Mouse (Mus musculus) forebrain, embryonic 14.5 days (tissue): ENCODE measurements around the gene Mdh2. TPM values are rescaled to one million over a fixed set of nuclear protein-coding genes. Genes with fewer than 3 reads are reported as not detected.

Experiments used
- ATAC-seq: fragments of 200-750 bp; cut with Nextera tagmentation; 2 replicates; pipeline ENCODE4 v1.8.0; 2017; ENCODE audit warnings: mild to moderate bottlenecking, moderate library complexity
- DNase-seq: peaks from one replicate; pipeline ENCODE4 v3.0.0-alpha.2; 2015; ENCODE audit warnings: low spot score
- H3K27ac ChIP-seq: fragments of 300-500 bp; sonication (generic); 2 replicates; pipeline ENCODE4 v1.5.1; 2014; ENCODE audit warnings: low read depth, mild to moderate bottlenecking, control low read depth, low read length, moderate library complexity
- H3K27me3 ChIP-seq: fragments of 300-500 bp; sonication (generic); replicated peaks from 2 replicates; pipeline ENCODE4 v1.6.1; 2014; ENCODE audit warnings: low read length, control low read depth, mixed read lengths; ENCODE audit not compliant: control insufficient read depth, insufficient read depth
- H3K36me3 ChIP-seq: fragments of 300-500 bp; sonication (generic); 2 replicates; pipeline ENCODE4 v1.6.1; 2014; ENCODE audit warnings: low read length, control low read depth; ENCODE audit not compliant: control insufficient read depth, insufficient read depth
- H3K4me1 ChIP-seq: fragments of 300-500 bp; sonication (generic); 2 replicates; pipeline ENCODE4 v1.6.1; 2014; ENCODE audit warnings: antibody characterized with exemption, low read length, control low read depth; ENCODE audit not compliant: control insufficient read depth, insufficient read depth
- H3K4me2 ChIP-seq: fragments of 300-500 bp; sonication (generic); 2 replicates; pipeline ENCODE4 v1.6.1; 2014; ENCODE audit warnings: mild to moderate bottlenecking, control low read depth, low read length
- H3K4me3 ChIP-seq: fragments of 300-500 bp; sonication (generic); 2 replicates; pipeline ENCODE4 v1.5.1; 2014; ENCODE audit warnings: low read depth, low read length, control low read depth
- H3K9ac ChIP-seq: fragments of 300-500 bp; sonication (generic); 2 replicates; pipeline ENCODE4 v1.6.1; 2014; ENCODE audit warnings: mild to moderate bottlenecking, low read length, control low read depth, moderate library complexity
- H3K9me3 ChIP-seq: fragments of 300-500 bp; sonication (generic); replicated peaks from 2 replicates; pipeline ENCODE4 v1.6.1; 2016; ENCODE audit warnings: low read length, control low read depth, mixed read lengths; ENCODE audit not compliant: control insufficient read depth
- WGBS: fragments of 180-500 bp; shearing (Covaris S2); extraction: QIAGEN DNeasy Blood & Tissue Kit; methylation state at CpG from one replicate; pipeline ENCODE4 v1.1.7; 2014; 5-methylcytosine and 5-hydroxymethylcytosine counted together
- polyA plus RNA-seq: library from polyadenylated mRNA; unstranded; fragments of >200 nt; fragmentation: Nextera tagmentation; extraction: Ambion mirVana; gene quantifications from 2 replicates; pipeline ENCODE4 v1.2.1, GENCODE M21; 2014

The Mdh2 gene
- polyA plus RNA-seq, 1 experiment from 2014 or later: 590 TPM

GRCm38 (mm10) chr5:135806555-135807262, 28.4 kb downstream of the Mdh2 start, which contains the start of gene Srrm3:
TSS of gene Srrm3 (plus strand) at chr5:135806890.
- peak within 1 kb of the TSS; percentile 81 for H3K9ac ChIP-seq
- no peaks in the 10 kb centered on the region for H3K36me3 ChIP-seq
- H3K4me1 ChIP-seq: peaks cover 7% of the 10 kb centered on the region; the same call in 1 of the 2 replicates
- no peak within 1 kb of the TSS for H3K27ac ChIP-seq
- H3K4me2 ChIP-seq: peak within 1 kb of the TSS; percentile 66
- DNase-seq: peak; percentile 92
- ATAC-seq: peak; percentile 67
- H3K27me3 ChIP-seq: no peaks in the 10 kb centered on the region
- WGBS: 5% methylated on average over 29 of the region's 29 CpGs
- no peaks in the 10 kb centered on the region for H3K9me3 ChIP-seq
- peak within 1 kb of the TSS; percentile 47 for H3K4me3 ChIP-seq

- Histone ChIP-seq H3K9me3 (no peaks in the 10 kb centered on the region), H3K27ac (no peak overlapping the region), H3K4me2 (peak overlapping the region; percentile 66), H3K9ac (peak overlapping the region; percentile 81), H3K36me3 (no peaks in the 10 kb centered on the region), H3K4me1 (peaks cover 7% of the 10 kb centered on the region; the same call in 1 of the 2 replicates), H3K4me3 (peak overlapping the region; percentile 47), H3K27me3 (no peaks in the 10 kb centered on the region)
- ATAC-seq (0 out of 2 replicates have a peak, but pooled peaks have one; percentile 18), DNase-seq (no peak)
- 36% methylated on average over 3 of the region's 3 CpGs for WGBS
Measured at GRCm38 (mm10) chr5:135807263-135807637, 29.0 kb downstream of the Mdh2 start.

GRCm38 (mm10) chr5:135812991-135813390, 34.7 kb downstream of the Mdh2 start:
- no peak overlapping the region for H3K4me3 ChIP-seq
- WGBS: 43% methylated on average over 5 of the region's 5 CpGs
- DNase-seq (peak; percentile 77), ATAC-seq (peak; percentile 58; the same call in 1 of the 2 replicates)
- no peaks in the 10 kb centered on the region for H3K36me3 ChIP-seq
- 0 out of 2 replicates have a peak, but pooled peaks cover 3% of the 10 kb centered on the region for H3K4me1 ChIP-seq
- no peak overlapping the region for H3K27ac ChIP-seq
- H3K27me3 ChIP-seq: no peaks in the 10 kb centered on the region
- no peak overlapping the region for H3K9ac ChIP-seq
- H3K4me2 ChIP-seq: no peak overlapping the region
- H3K9me3 ChIP-seq: no peaks in the 10 kb centered on the region

- Histone ChIP-seq H3K27ac (no peak overlapping the region), H3K4me1 (peaks cover 7% of the 10 kb centered on the region), H3K4me2 (no peak overlapping the region), H3K27me3 (no peaks in the 10 kb centered on the region), H3K9me3 (no peaks in the 10 kb centered on the region), H3K36me3 (no peaks in the 10 kb centered on the region), H3K4me3 (no peak overlapping the region), H3K9ac (no peak overlapping the region)
- ATAC-seq: no peak
- 54% methylated on average over 7 of the region's 7 CpGs for WGBS
- no peak for DNase-seq
Measured at GRCm38 (mm10) chr5:135818491-135818890, 40.2 kb downstream of the Mdh2 start.

- Histone ChIP-seq H3K4me1 (peaks cover 7% of the 10 kb centered on the region), H3K4me2 (peak overlapping the region; percentile 12; the same call in 1 of the 2 replicates), H3K36me3 (no peaks in the 10 kb centered on the region), H3K9me3 (no peaks in the 10 kb centered on the region), H3K4me3 (no peak overlapping the region), H3K27ac (peak overlapping the region; percentile 74), H3K27me3 (no peaks in the 10 kb centered on the region), H3K9ac (no peak overlapping the region)
- 15% methylated on average over 7 of the region's 7 CpGs for WGBS
- DNase-seq (peak; percentile 77), ATAC-seq (peak; percentile 75)
Measured at GRCm38 (mm10) chr5:135822316-135822944, 44.1 kb downstream of the Mdh2 start.

GRCm38 (mm10) chr5:135824517-135824916, 46.2 kb downstream of the Mdh2 start:
- H3K9ac ChIP-seq: no peak overlapping the region
- H3K9me3 ChIP-seq: no peaks in the 10 kb centered on the region
- H3K4me2 ChIP-seq: no peak overlapping the region
- no peaks in the 10 kb centered on the region for H3K36me3 ChIP-seq
- no peak overlapping the region for H3K27ac ChIP-seq
- H3K4me3 ChIP-seq: no peak overlapping the region
- H3K4me1 ChIP-seq: peaks cover 7% of the 10 kb centered on the region
- H3K27me3 ChIP-seq: no peaks in the 10 kb centered on the region
- 51% methylated on average over 3 of the region's 3 CpGs for WGBS
- no peak for ATAC-seq
- no peak for DNase-seq

GRCm38 (mm10) chr5:135826225-135826624, 47.9 kb downstream of the Mdh2 start:
- no peaks in the 10 kb centered on the region for H3K36me3 ChIP-seq
- H3K4me3 ChIP-seq: no peak overlapping the region
- H3K9me3 ChIP-seq: no peaks in the 10 kb centered on the region
- no peak overlapping the region for H3K4me2 ChIP-seq
- H3K4me1 ChIP-seq: peaks cover 7% of the 10 kb centered on the region
- DNase-seq: no peak
- ATAC-seq: no peak
- H3K9ac ChIP-seq: no peak overlapping the region
- H3K27ac ChIP-seq: no peak overlapping the region; the same call in 1 of the 2 replicates
- no peaks in the 10 kb centered on the region for H3K27me3 ChIP-seq
- WGBS: 51% methylated on average over 6 of the region's 6 CpGs

GRCm38 (mm10) chr5:135829381-135829780, 51.1 kb downstream of the Mdh2 start:
- Histone ChIP-seq H3K27me3 (no peaks in the 10 kb centered on the region), H3K4me3 (no peak overlapping the region), H3K9ac (no peak overlapping the region), H3K27ac (no peak overlapping the region), H3K4me2 (no peak overlapping the region), H3K36me3 (no peaks in the 10 kb centered on the region), H3K4me1 (peaks cover under 1% of the 10 kb centered on the region; the same call in 1 of the 2 replicates), H3K9me3 (no peaks in the 10 kb centered on the region)
- DNase-seq (no peak), ATAC-seq (no peak)
- WGBS: 89% methylated on average over 8 of the region's 8 CpGs

GRCm38 (mm10) chr5:135832729-135833128, 54.4 kb downstream of the Mdh2 start:
- no peak overlapping the region for H3K4me3 ChIP-seq
- H3K36me3 ChIP-seq: no peaks in the 10 kb centered on the region
- H3K9ac ChIP-seq: no peak overlapping the region
- no peaks in the 10 kb centered on the region for H3K9me3 ChIP-seq
- WGBS: 29% methylated on average over 4 of the region's 4 CpGs
- peak; percentile 63 for DNase-seq
- no peak overlapping the region for H3K27ac ChIP-seq
- H3K4me1 ChIP-seq: peaks cover 11% of the 10 kb centered on the region; the same call in 1 of the 2 replicates
- H3K4me2 ChIP-seq: no peak overlapping the region
- no peak for ATAC-seq
- H3K27me3 ChIP-seq: no peaks in the 10 kb centered on the region
